Mouse (Mus musculus): Measurements from ENCODE around the gene 0610009B22Rik. TPM values are rescaled to one million over a fixed set of nuclear protein-coding genes. Genes with fewer than 3 reads are reported as not detected.

Gene 0610009B22Rik
- polyA plus RNA-seq, 1 experiment from 2014 or later, result 107 TPM

Other genes with a start within 250 kb of the 0610009B22Rik start
- 8.7 and 10.2 TPM in 2 replicates for gene Phykpl, start 104.1 kb downstream of the 0610009B22Rik start, polyA plus RNA-seq (2014; fragmentation: Nextera tagmentation; extraction: Ambion mirVana)
- gene Hnrnpab, start 82.0 kb downstream of the 0610009B22Rik start, polyA plus RNA-seq (2014; fragmentation: Nextera tagmentation; extraction: Ambion mirVana), result 797 and 870 TPM in 2 replicates
- gene Nhp2, start 69.1 kb downstream of the 0610009B22Rik start, polyA plus RNA-seq (2014; fragmentation: Nextera tagmentation; extraction: Ambion mirVana), result 169 and 174 TPM in 2 replicates
- gene Rmnd5b, start 53.0 kb downstream of the 0610009B22Rik start, polyA plus RNA-seq (2014; fragmentation: Nextera tagmentation; extraction: Ambion mirVana), result 36.0 and 39.0 TPM in 2 replicates
- gene N4bp3, start 38.0 kb downstream of the 0610009B22Rik start, polyA plus RNA-seq (2014; fragmentation: Nextera tagmentation; extraction: Ambion mirVana), result 7.4 and 10.2 TPM in 2 replicates
- gene D930048N14Rik, start 37.9 kb downstream of the 0610009B22Rik start, polyA plus RNA-seq (2014; fragmentation: Nextera tagmentation; extraction: Ambion mirVana), result 0.88 and 1.1 TPM in 2 replicates
- gene Sec24a, start 74.8 kb upstream of the 0610009B22Rik start, polyA plus RNA-seq (2014; fragmentation: Nextera tagmentation; extraction: Ambion mirVana), result 10.5 and 11.5 TPM in 2 replicates
- gene Sar1b, start 74.8 kb upstream of the 0610009B22Rik start, polyA plus RNA-seq (2014; fragmentation: Nextera tagmentation; extraction: Ambion mirVana), result 104 and 108 TPM in 2 replicates
- gene Jade2, start 168.8 kb upstream of the 0610009B22Rik start, polyA plus RNA-seq (2014; fragmentation: Nextera tagmentation; extraction: Ambion mirVana), result 0.26 and 0.52 TPM in 2 replicates

Data from embryonic facial prominence, embryonic 11.5 days (tissue).